Mouse (Mus musculus): ENCODE data around the gene Tnk1.

DNA sequence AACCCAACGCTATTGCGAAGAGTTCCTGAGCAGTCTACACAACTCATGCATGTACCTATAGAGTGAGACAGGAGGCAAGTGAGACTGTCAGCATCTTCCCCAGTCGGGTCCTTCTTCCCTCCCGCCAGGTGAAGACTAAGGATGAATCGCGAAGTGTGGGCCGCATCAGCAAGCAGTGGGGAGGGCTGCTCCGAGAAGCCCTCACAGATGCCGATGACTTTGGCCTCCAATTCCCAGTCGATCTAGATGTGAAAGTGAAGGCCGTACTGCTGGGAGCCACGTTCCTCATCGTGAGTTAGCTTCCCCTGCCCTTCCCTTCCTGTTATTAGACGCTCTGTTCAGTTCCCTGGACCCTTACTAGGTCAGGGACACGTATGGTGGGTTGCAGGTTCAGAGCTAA is 8.6 kb downstream of the Tnk1 start:
- no peak for TF ChIP-seq ZC3H11A (IDR thresholded peaks at IDR 0.05; ENCODE audit: low read depth, low read length)
- no peak for TF ChIP-seq CTCF (IDR thresholded peaks at IDR 0.05 in 2 of 3, conservative IDR thresholded peaks at IDR 0.05 in 1 of 3; ENCODE audit: control insufficient read depth in 1 of 3, insufficient read depth in 1 of 3, low read depth in 2 of 3, low read length in 3 of 3, poor library complexity in 1 of 3, severe bottlenecking in 1 of 3)
- TF ChIP-seq ZNF384 (IDR thresholded peaks at IDR 0.05; ENCODE audit: low read depth, low read length): no peak
- TF ChIP-seq CHD2 (IDR thresholded peaks at IDR 0.05; ENCODE audit: low read length): no peak
- TF ChIP-seq JUND (IDR thresholded peaks at IDR 0.05; ENCODE audit: low read depth, low read length): no peak

Measured in MEL (cell line).